Mouse (Mus musculus): ENCODE results near the gene Rere.

Gene Rere

DNA sequence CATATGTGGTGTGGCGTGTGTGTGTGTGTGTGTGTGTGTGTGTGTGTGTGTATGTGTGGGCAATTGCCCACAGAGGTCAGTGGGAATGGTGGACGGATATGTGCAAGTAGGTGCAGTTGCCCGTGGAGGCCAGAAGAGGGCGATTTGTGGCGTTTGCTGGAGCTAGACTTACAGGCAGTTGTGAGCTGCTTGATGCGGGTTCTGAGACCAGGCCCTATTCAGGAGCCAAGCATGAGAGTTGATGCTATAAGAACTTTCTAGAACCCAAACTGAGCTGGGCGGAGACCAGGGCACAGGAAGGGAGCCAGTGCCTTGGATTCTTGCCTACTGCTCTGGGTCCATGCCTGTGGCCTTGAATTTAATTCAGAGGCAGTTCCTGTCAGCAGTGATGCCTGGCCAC lies 383.3 kb downstream of the Rere start:
- DNase-seq (ENCODE audit: low spot score), result no peak

GRCm38 (mm10) chr4:150665806-150666205 lies 384.4 kb downstream of the Rere start:
- no peak for DNase-seq (ENCODE audit: low spot score)
